Mouse (Mus musculus): ENCODE results near the gene Vav3.

DNA sequence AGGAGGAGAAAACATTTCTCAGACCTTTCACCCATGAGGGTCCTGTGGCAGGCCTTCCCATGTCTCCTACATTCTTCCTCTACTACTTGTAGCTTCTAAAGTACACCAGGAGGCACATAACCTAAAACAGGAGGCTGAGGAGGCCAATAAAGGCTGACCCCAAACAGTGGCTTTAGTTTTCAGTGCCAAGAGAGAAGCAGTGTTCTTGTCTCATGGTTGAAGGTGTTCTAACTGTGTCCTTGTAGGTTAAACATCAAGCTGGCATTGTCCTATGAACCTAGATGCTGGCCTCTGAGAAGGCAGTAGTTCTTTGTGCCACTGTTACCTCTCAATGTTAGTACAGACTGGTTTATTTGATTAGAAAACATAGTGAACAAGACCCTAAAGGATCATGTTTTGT, 245.5 kb downstream of the Vav3 start:
- no peak for TF ChIP-seq CTCF (IDR thresholded peaks at IDR 0.05)
- TF ChIP-seq POLR2A (IDR thresholded peaks at IDR 0.05; ENCODE audit: insufficient read depth, low read depth, low read length) = no peak
